Mouse (Mus musculus) small intestine, adult 2 months (tissue): ENCODE data around the gene Ccl6. TPM values are rescaled to one million over a fixed set of nuclear protein-coding genes. Genes with fewer than 3 reads are reported as not detected.
A peak's percentile ranks its signal among the peaks of the same experiment; 100 is the strongest.

Experiments used
- H3K27ac ChIP-seq: fragments of 200-500 bp; 2 replicates; pipeline ENCODE4 v1.5.1; 2012; ENCODE audit warnings: low read depth, low read length, control low read depth, inconsistent platforms; ENCODE audit not compliant: insufficient read depth
- H3K27me3 ChIP-seq: fragments of 200-500 bp; 2 replicates; pipeline ENCODE4 v1.6.1; 2012; ENCODE audit warnings: mild to moderate bottlenecking, moderate library complexity, low read length, inconsistent platforms; ENCODE audit not compliant: control insufficient read depth, insufficient read depth
- H3K36me3 ChIP-seq: fragments of 200-500 bp; 2 replicates; pipeline ENCODE4 v1.6.1; 2012; ENCODE audit warnings: mild to moderate bottlenecking, low read length, control low read depth, inconsistent platforms; ENCODE audit not compliant: control insufficient read depth, insufficient read depth
- H3K4me1 ChIP-seq: fragments of 200-500 bp; 2 replicates; pipeline ENCODE4 v1.6.1; 2012; ENCODE audit warnings: low read length, inconsistent platforms, mixed read lengths; ENCODE audit not compliant: control insufficient read depth, insufficient read depth, insufficient read length
- H3K4me3 ChIP-seq: fragments of 200-500 bp; 2 replicates; pipeline ENCODE4 v1.5.1; 2012; ENCODE audit warnings: low read depth, mild to moderate bottlenecking, control low read depth, inconsistent platforms, low read length, moderate library complexity
- CTCF ChIP-seq: fragments of 200-500 bp; IDR thresholded peaks from 2 replicates; pipeline ENCODE4 v1.5.1; 2012; ENCODE audit warnings: low read depth, mild to moderate bottlenecking, control low read depth, inconsistent platforms, low read length, moderate library complexity, mixed read lengths; ENCODE audit not compliant: insufficient replicate concordance, insufficient read length; ENCODE audit errors: extremely low read depth
- POLR2A ChIP-seq: fragments of 200-500 bp; IDR thresholded peaks from 2 replicates; pipeline ENCODE4 v1.6.1; 2012; ENCODE audit warnings: low read depth, mild to moderate bottlenecking, control low read depth, inconsistent platforms, low read length, moderate library complexity
- WGBS: fragments of 180-500 bp; shearing (Covaris S2); methylation state at CpG from one replicate; pipeline ENCODE4 v1.1.7; 2018; 5-methylcytosine and 5-hydroxymethylcytosine counted together
- polyA plus RNA-seq: library from polyadenylated mRNA; depleted of rRNA; stranded (reverse); fragments of >200 nt; gene quantifications from 2 replicates; pipeline ENCODE4 v1.2.3, GENCODE M21; 2012

Gene Ccl6
- polyA plus RNA-seq, 1 experiment = 32.1 TPM

GRCm38 (mm10) chr11:83610900-83611299, 18.0 kb upstream of the Ccl6 start:
- Histone ChIP-seq H3K27ac (no peak overlapping the region), H3K36me3 (no peaks in the 10 kb centered on the region), H3K27me3 (no peaks in the 10 kb centered on the region), H3K4me3 (no peak overlapping the region), H3K4me1 (no peaks in the 10 kb centered on the region)
- TF ChIP-seq POLR2A (no peak), CTCF (no peak)
- WGBS = 23% methylated on average over 2 of the region's 2 CpGs

- H3K27me3 ChIP-seq = no peaks in the 10 kb centered on the region
- no peak for TF ChIP-seq POLR2A
- no peak for TF ChIP-seq CTCF
- H3K27ac ChIP-seq = no peak overlapping the region
- no peaks in the 10 kb centered on the region for H3K36me3 ChIP-seq
- no peak overlapping the region for H3K4me3 ChIP-seq
- 19% methylated on average over 1 of the region's 1 CpGs for WGBS
- H3K4me1 ChIP-seq = no peaks in the 10 kb centered on the region
Measured at GRCm38 (mm10) chr11:83606396-83606795, 13.5 kb upstream of the Ccl6 start.

DNA sequence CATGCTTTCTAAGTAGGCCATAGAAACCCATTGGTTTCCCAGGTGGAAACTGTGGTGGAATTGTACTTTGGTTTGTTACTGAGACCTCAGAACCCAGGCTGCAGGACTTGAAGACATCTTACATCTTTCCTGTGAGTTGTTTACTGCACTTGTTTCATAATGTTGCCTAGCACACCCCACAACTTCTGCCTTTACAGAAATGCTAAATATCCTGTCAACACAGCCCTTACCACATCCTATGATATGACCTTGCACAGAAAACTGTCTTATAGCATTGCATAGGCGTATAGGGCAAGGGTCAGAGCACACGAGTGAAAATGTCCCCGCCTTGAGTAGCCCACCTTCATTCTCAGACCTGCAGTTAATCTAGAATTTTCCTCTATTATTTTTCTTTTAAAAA, 12.6 kb upstream of the Ccl6 start:
- Histone ChIP-seq H3K36me3 (no peaks in the 10 kb centered on the region), H3K4me3 (no peak overlapping the region), H3K27ac (peak overlapping the region; percentile 36), H3K27me3 (no peaks in the 10 kb centered on the region), H3K4me1 (no peaks in the 10 kb centered on the region)
- TF ChIP-seq CTCF (no peak), POLR2A (no peak)
- 76% methylated on average over 3 of the region's 3 CpGs for WGBS

GRCm38 (mm10) chr11:83604698-83605097, 11.8 kb upstream of the Ccl6 start:
- Histone ChIP-seq H3K27me3 (no peaks in the 10 kb centered on the region), H3K4me1 (peaks cover 2% of the 10 kb centered on the region; the same call in 1 of the 2 replicates), H3K4me3 (no peak overlapping the region), H3K27ac (peak overlapping the region; percentile 36; the same call in 1 of the 2 replicates), H3K36me3 (no peaks in the 10 kb centered on the region)
- no peak for TF ChIP-seq POLR2A
- no peak for TF ChIP-seq CTCF
- 92% methylated on average over 4 of the region's 4 CpGs for WGBS

DNA sequence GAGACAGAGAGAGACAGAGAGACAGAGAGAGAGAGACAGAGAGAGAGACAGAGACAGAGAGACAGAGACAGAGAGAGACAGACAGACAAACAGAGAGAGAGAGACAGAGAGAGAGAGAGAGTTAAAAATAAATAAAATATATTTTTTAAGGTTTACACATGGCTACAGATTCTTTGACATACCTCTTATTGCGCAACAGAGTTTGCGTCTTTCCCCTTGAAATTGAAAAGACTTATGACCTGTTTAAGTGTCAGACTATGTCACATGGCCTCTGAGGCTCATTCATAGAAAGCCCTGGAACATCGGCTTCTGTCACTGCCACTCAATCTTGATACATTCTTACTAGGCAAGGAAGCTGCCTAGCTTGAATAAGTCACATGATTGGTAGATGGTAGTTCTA, 10.5 kb upstream of the Ccl6 start:
- H3K4me1 ChIP-seq = peaks cover 4% of the 10 kb centered on the region; the same call in 1 of the 2 replicates
- no peaks in the 10 kb centered on the region for H3K36me3 ChIP-seq
- no peak overlapping the region for H3K27ac ChIP-seq
- TF ChIP-seq CTCF (no peak), POLR2A (no peak)
- no peaks in the 10 kb centered on the region for H3K27me3 ChIP-seq
- no peak overlapping the region for H3K4me3 ChIP-seq
- 91% methylated on average over 3 of the region's 3 CpGs for WGBS

DNA sequence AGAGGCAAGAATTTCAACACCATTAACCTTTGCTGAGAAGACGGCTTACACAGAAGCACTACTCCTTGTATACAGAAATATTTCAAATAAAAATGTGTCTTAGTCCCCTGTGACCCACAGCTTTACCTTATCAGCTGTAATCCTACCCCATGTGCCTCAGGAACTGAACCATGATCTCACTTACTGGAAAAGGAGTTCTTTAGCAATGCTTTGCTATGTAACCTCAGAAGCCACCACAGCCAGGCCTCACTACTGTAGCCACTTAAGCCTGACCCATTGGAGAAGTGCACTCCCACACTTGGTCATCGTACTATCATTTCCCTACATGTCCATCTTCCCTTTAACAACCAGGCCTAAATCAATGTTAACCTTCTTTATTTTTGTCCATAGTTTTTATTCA, 7.7 kb upstream of the Ccl6 start:
- Histone ChIP-seq H3K36me3 (no peaks in the 10 kb centered on the region), H3K27me3 (no peaks in the 10 kb centered on the region), H3K4me3 (no peak overlapping the region), H3K27ac (no peak overlapping the region), H3K4me1 (peaks cover 4% of the 10 kb centered on the region; the same call in 1 of the 2 replicates)
- TF ChIP-seq CTCF (no peak), POLR2A (no peak)
- 82% methylated on average over 2 of the region's 2 CpGs for WGBS

GRCm38 (mm10) chr11:83598991-83599390, 6.1 kb upstream of the Ccl6 start:
- Histone ChIP-seq H3K4me1 (peaks cover 4% of the 10 kb centered on the region; the same call in 1 of the 2 replicates), H3K4me3 (no peak overlapping the region), H3K27ac (no peak overlapping the region; the same call in 1 of the 2 replicates), H3K27me3 (no peaks in the 10 kb centered on the region), H3K36me3 (no peaks in the 10 kb centered on the region)
- WGBS = 71% methylated on average over 3 of the region's 3 CpGs
- TF ChIP-seq CTCF = no peak
- TF ChIP-seq POLR2A = no peak
